Mouse (Mus musculus): Measurements from ENCODE around the gene Egfl6. TPM values are rescaled to one million over a fixed set of nuclear protein-coding genes. Genes with fewer than 3 reads are reported as not detected.

Egfl6 gene
- total RNA-seq (2012; rRNA removed), result 0.79 and 1.6 TPM in 2 replicates

DNA sequence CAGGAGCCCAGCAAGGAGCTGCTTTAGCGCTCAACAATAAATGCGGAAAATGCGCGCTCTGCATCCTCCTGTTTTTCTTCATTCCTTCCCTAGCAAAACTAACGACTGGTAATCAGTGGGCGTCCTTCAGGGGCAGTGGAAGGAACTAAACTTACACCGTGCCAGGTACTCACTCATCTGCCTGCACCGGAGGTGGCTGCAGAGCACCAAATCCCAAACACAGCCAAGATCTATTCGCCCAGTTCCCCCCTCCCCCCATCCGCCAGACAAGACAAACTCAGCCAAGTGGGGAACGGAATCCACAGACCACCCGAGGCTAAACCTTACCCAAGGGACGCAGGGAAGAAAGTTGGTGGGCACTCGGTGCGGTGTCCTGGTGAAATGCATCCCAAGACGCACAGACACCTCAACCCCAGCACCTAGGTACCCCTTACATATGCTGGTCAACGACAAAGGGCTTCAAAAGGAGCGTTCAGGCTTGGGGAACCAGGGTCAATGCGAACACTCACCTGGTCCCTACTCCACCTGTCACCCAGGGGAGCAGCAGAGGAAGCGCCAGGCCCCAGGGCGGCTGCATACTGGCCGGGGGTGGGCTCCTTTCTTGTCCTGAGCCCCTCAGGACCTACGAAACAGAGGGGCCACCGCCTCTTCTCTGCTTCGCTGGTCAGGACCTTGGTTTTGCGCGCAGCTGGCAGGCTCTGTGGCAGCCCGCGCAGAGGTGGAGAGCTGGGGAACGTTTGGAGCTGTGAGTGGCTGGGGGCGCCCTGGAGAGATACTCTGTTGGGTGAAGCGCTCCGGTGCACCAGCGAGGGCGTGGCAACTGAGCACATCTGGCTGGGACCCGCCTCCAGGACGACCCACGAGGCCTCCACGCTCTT lies at the start of gene Egfl6:
Egfl6 (minus strand) TSS at position 774 of the 878 bp plus-strand sequence.
- Histone ChIP-seq H3K9me3 (ENCODE audit: control insufficient read depth, insufficient read depth, low read depth, low read length) (no peaks in the 10 kb centered on the region), H3K4me1 (ENCODE audit: control insufficient read depth in 2 of 2, insufficient read depth in 2 of 2, low read length in 2 of 2, poor library complexity in 1 of 2) (no peaks in the 10 kb centered on the region), H3K36me3 (ENCODE audit: control insufficient read depth, insufficient read depth, low read length, poor library complexity, severe bottlenecking) (no peaks in the 10 kb centered on the region), H3K9ac (ENCODE audit: insufficient read depth, low read depth, low read length, poor library complexity, severe bottlenecking) (peak within 1 kb of the TSS; percentile 32), H3K27ac (ENCODE audit: insufficient read depth, low read depth, low read length, poor library complexity, severe bottlenecking) (no peak within 1 kb of the TSS), H3K4me3 (ENCODE audit: insufficient read depth in 1 of 2, low read depth in 1 of 2, low read length in 2 of 2, poor library complexity in 1 of 2, severe bottlenecking in 1 of 2) (peak within 1 kb of the TSS; percentile 50 to 57)
- DNase-seq (ENCODE audit: low read depth, low spot score), result no peak
- in situ Hi-C loops (cut with MboI; ENCODE audit: low sequenced_read_pairs in 2 of 2, unreplicated experiment in 2 of 2), result no loop called here
- TF ChIP-seq CHD2 (IDR thresholded peaks at IDR 0.05; ENCODE audit: low read depth, low read length) (no peak), ZNF384 (IDR thresholded peaks at IDR 0.05; ENCODE audit: low read depth, low read length) (no peak), MAFK (IDR thresholded peaks at IDR 0.05; ENCODE audit: insufficient read depth, low read depth, low read length) (no peak), ZC3H11A (IDR thresholded peaks at IDR 0.05; ENCODE audit: borderline replicate concordance, low read depth, low read length) (no peak), HCFC1 (IDR thresholded peaks at IDR 0.05; ENCODE audit: borderline replicate concordance, insufficient read depth, low read length) (no peak)

DNA sequence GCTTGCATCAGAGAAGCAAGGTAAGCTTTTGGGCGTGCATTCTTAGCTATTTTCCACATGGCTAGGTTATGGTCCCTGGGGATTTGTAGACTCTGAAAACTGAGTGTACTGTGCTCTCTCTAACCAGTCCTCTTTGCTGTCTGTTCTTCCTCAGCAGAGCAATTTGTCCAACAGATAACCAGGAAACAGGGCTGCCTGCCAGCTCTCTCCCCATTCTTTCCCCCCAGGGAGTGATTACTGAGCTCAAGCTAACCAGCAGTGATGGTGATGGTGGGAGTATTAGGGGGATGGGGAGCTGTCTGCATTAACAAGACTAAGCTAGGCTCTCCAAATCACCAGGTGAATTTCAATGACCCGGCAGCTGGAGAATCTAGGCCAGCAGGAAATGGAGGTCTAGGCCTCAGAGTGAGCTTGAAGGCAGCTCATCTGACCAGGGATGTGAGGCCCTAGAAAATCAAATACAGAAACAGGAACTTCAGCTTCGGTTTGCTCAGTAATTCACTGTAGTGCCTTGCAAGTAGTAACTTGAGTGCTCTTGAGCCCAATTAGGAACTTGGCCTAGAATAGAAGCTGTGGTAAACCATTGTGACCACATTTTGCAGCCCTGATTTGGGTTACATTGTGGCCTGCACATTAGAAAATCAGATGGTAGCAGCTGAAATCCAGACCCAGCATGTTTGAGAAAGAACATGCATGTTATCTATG lies 41.5 kb upstream of the Egfl6 start:
- Histone ChIP-seq H3K4me1 (ENCODE audit: control insufficient read depth in 2 of 2, insufficient read depth in 2 of 2, low read length in 2 of 2, poor library complexity in 1 of 2) (peaks cover 0 to 4% of the 10 kb centered on the region in 2 experiments; a peak in 1 of 4 replicates), H3K27ac (ENCODE audit: insufficient read depth, low read depth, low read length, poor library complexity, severe bottlenecking) (no peak overlapping the region; the same call in 1 of the 2 replicates), H3K9ac (ENCODE audit: insufficient read depth, low read depth, low read length, poor library complexity, severe bottlenecking) (no peak overlapping the region), H3K36me3 (ENCODE audit: control insufficient read depth, insufficient read depth, low read length, poor library complexity, severe bottlenecking) (no peaks in the 10 kb centered on the region), H3K4me3 (ENCODE audit: insufficient read depth in 1 of 2, low read depth in 1 of 2, low read length in 2 of 2, poor library complexity in 1 of 2, severe bottlenecking in 1 of 2) (no peak overlapping the region), H3K9me3 (ENCODE audit: control insufficient read depth, insufficient read depth, low read depth, low read length) (no peaks in the 10 kb centered on the region)
- in situ Hi-C loops (cut with MboI; ENCODE audit: low sequenced_read_pairs in 2 of 2, unreplicated experiment in 2 of 2), result no loop called here
- no peak for DNase-seq (ENCODE audit: low read depth, low spot score)
- TF ChIP-seq HCFC1 (IDR thresholded peaks at IDR 0.05; ENCODE audit: borderline replicate concordance, insufficient read depth, low read length) (no peak), MAFK (IDR thresholded peaks at IDR 0.05; ENCODE audit: insufficient read depth, low read depth, low read length) (no peak), ZC3H11A (IDR thresholded peaks at IDR 0.05; ENCODE audit: borderline replicate concordance, low read depth, low read length) (no peak), ZNF384 (IDR thresholded peaks at IDR 0.05; ENCODE audit: low read depth, low read length) (no peak), CHD2 (IDR thresholded peaks at IDR 0.05; ENCODE audit: low read depth, low read length) (no peak)

DNA sequence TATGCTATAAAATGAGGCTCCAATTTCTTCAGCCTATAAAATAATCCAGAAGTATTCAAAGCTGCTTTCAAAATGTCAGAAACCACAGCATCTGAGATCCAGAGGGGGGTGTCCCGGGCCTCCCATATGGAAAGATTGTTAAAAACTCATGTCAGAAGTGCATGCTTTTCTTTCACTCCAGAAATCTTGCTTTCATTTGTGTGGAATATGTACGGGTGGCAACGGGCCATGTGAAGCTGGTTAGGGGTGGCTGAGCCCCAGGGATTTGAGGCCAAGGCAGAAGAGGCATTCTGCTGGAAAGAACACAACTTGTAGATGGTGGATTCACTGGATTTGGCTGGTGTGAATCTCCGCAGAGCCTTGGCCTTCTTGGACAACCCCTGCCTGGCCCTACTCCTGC lies 40.7 kb upstream of the Egfl6 start:
- Histone ChIP-seq H3K9me3 (ENCODE audit: control insufficient read depth, insufficient read depth, low read depth, low read length) (no peaks in the 10 kb centered on the region), H3K4me3 (ENCODE audit: insufficient read depth in 1 of 2, low read depth in 1 of 2, low read length in 2 of 2, poor library complexity in 1 of 2, severe bottlenecking in 1 of 2) (no peak overlapping the region), H3K36me3 (ENCODE audit: control insufficient read depth, insufficient read depth, low read length, poor library complexity, severe bottlenecking) (no peaks in the 10 kb centered on the region), H3K4me1 (ENCODE audit: control insufficient read depth in 2 of 2, insufficient read depth in 2 of 2, low read length in 2 of 2, poor library complexity in 1 of 2) (peaks cover 0 to 5% of the 10 kb centered on the region in 2 experiments; a peak in 2 of 4 replicates), H3K9ac (ENCODE audit: insufficient read depth, low read depth, low read length, poor library complexity, severe bottlenecking) (no peak overlapping the region; the same call in 1 of the 2 replicates), H3K27ac (ENCODE audit: insufficient read depth, low read depth, low read length, poor library complexity, severe bottlenecking) (no peak overlapping the region)
- in situ Hi-C loops (cut with MboI; ENCODE audit: low sequenced_read_pairs in 2 of 2, unreplicated experiment in 2 of 2), result no loop called here
- no peak for TF ChIP-seq MAFK (IDR thresholded peaks at IDR 0.05; ENCODE audit: insufficient read depth, low read depth, low read length)
- TF ChIP-seq CHD2 (IDR thresholded peaks at IDR 0.05; ENCODE audit: low read depth, low read length), result no peak
- TF ChIP-seq HCFC1 (IDR thresholded peaks at IDR 0.05; ENCODE audit: borderline replicate concordance, insufficient read depth, low read length), result no peak
- no peak for TF ChIP-seq ZC3H11A (IDR thresholded peaks at IDR 0.05; ENCODE audit: borderline replicate concordance, low read depth, low read length)
- TF ChIP-seq ZNF384 (IDR thresholded peaks at IDR 0.05; ENCODE audit: low read depth, low read length), result no peak
- no peak for DNase-seq (ENCODE audit: low read depth, low spot score)

DNA sequence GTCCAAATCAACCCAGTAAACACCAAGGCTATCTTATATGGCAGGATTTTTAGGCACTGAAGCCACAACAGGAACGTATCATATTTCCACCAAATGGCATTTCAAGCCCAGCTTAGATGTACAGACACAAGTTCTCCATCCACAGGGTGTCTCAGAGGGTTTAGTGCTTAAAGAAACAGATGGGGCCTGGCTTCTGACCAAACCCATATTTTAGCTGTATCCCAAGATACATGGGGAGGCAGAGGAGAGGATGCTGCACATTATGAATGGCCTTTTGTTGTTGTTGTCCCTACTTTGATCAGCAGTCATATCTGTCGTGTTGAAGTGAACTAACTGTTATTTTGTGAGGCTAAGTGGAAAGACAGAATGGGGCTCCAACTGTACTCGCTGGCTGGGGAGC lies 37.7 kb upstream of the Egfl6 start:
- DNase-seq (ENCODE audit: low read depth, low spot score), result no peak
- Histone ChIP-seq H3K4me1 (ENCODE audit: control insufficient read depth in 2 of 2, insufficient read depth in 2 of 2, low read length in 2 of 2, poor library complexity in 1 of 2) (peaks cover 4 to 15% of the 10 kb centered on the region in 2 experiments; a peak in 2 of 4 replicates), H3K36me3 (ENCODE audit: control insufficient read depth, insufficient read depth, low read length, poor library complexity, severe bottlenecking) (no peaks in the 10 kb centered on the region), H3K4me3 (ENCODE audit: insufficient read depth in 1 of 2, low read depth in 1 of 2, low read length in 2 of 2, poor library complexity in 1 of 2, severe bottlenecking in 1 of 2) (no peak overlapping the region), H3K9ac (ENCODE audit: insufficient read depth, low read depth, low read length, poor library complexity, severe bottlenecking) (no peak overlapping the region), H3K9me3 (ENCODE audit: control insufficient read depth, insufficient read depth, low read depth, low read length) (no peaks in the 10 kb centered on the region), H3K27ac (ENCODE audit: insufficient read depth, low read depth, low read length, poor library complexity, severe bottlenecking) (no peak overlapping the region)
- no peak for TF ChIP-seq MAFK (IDR thresholded peaks at IDR 0.05; ENCODE audit: insufficient read depth, low read depth, low read length)
- no peak for TF ChIP-seq CHD2 (IDR thresholded peaks at IDR 0.05; ENCODE audit: low read depth, low read length)
- TF ChIP-seq ZC3H11A (IDR thresholded peaks at IDR 0.05; ENCODE audit: borderline replicate concordance, low read depth, low read length), result no peak
- no peak for TF ChIP-seq HCFC1 (IDR thresholded peaks at IDR 0.05; ENCODE audit: borderline replicate concordance, insufficient read depth, low read length)
- no peak for TF ChIP-seq ZNF384 (IDR thresholded peaks at IDR 0.05; ENCODE audit: low read depth, low read length)
- in situ Hi-C loops (cut with MboI; ENCODE audit: low sequenced_read_pairs in 2 of 2, unreplicated experiment in 2 of 2), result no loop called here

Measured in ES-E14 (cell line).